Mouse (Mus musculus) NIH3T3 (cell line): ENCODE measurements around the gene Mrtfa.
A peak's percentile ranks its signal among the peaks of the same experiment; 100 is the strongest.

Source experiments
- DNase-seq: peaks from one replicate; pipeline ENCODE4 v3.0.0-alpha.2; 2012; ENCODE audit warnings: low read depth

Gene Mrtfa

GRCm38 (mm10) chr15:81101316-81101715 is 89.2 kb downstream of the Mrtfa start:
- no peak for DNase-seq

- DNase-seq = no peak
Observed at GRCm38 (mm10) chr15:81099269-81099668, 91.3 kb downstream of the Mrtfa start.

GRCm38 (mm10) chr15:81098689-81099088 is 91.9 kb downstream of the Mrtfa start:
- no peak for DNase-seq

GRCm38 (mm10) chr15:81097896-81098295 is 92.7 kb downstream of the Mrtfa start:
- no peak for DNase-seq

- peak; percentile 83 for DNase-seq
Observed at GRCm38 (mm10) chr15:81097456-81097855, 93.1 kb downstream of the Mrtfa start.

- no peak for DNase-seq
Observed at GRCm38 (mm10) chr15:81096329-81097055, 94.1 kb downstream of the Mrtfa start.

- DNase-seq = no peak
Observed at GRCm38 (mm10) chr15:81093032-81093431, 97.5 kb downstream of the Mrtfa start.

GRCm38 (mm10) chr15:81091718-81092117 is 98.8 kb downstream of the Mrtfa start:
- DNase-seq = no peak

GRCm38 (mm10) chr15:81087529-81087928 is 103.0 kb downstream of the Mrtfa start:
- DNase-seq = peak; percentile 34

- peak; percentile 96 for DNase-seq
Observed at GRCm38 (mm10) chr15:81086644-81087480, 103.7 kb downstream of the Mrtfa start.

GRCm38 (mm10) chr15:81083826-81084225 is 106.7 kb downstream of the Mrtfa start:
- DNase-seq = no peak

GRCm38 (mm10) chr15:81083281-81083680 is 107.3 kb downstream of the Mrtfa start:
- no peak for DNase-seq

GRCm38 (mm10) chr15:81081216-81081615 is 109.3 kb downstream of the Mrtfa start:
- no peak for DNase-seq

- DNase-seq = no peak
Observed at GRCm38 (mm10) chr15:81080405-81080804, 110.2 kb downstream of the Mrtfa start.

GRCm38 (mm10) chr15:81079255-81079654 is 111.3 kb downstream of the Mrtfa start:
- DNase-seq = peak; percentile 47

GRCm38 (mm10) chr15:81077551-81077950 is 113.0 kb downstream of the Mrtfa start:
- DNase-seq = peak; percentile 45

- no peak for DNase-seq
Observed at GRCm38 (mm10) chr15:81074543-81074942, 116.0 kb downstream of the Mrtfa start.

GRCm38 (mm10) chr15:81073751-81074150 is 116.8 kb downstream of the Mrtfa start:
- peak; percentile 66 for DNase-seq

- DNase-seq = peak; percentile 64
Observed at GRCm38 (mm10) chr15:81072748-81073147, 117.8 kb downstream of the Mrtfa start.

- peak; percentile 67 for DNase-seq
Observed at GRCm38 (mm10) chr15:81070470-81070869, 120.1 kb downstream of the Mrtfa start.

- DNase-seq = no peak
Observed at GRCm38 (mm10) chr15:81068641-81069381, 121.7 kb downstream of the Mrtfa start.

- no peak for DNase-seq
Observed at GRCm38 (mm10) chr15:81067761-81068160, 122.8 kb downstream of the Mrtfa start.
